Mouse (Mus musculus) kidney, embryonic 16.5 days (tissue): ENCODE results near the gene Tuba8. TPM values are rescaled to one million over a fixed set of nuclear protein-coding genes. Genes with fewer than 3 reads are reported as not detected.

Experiments used
- ATAC-seq: fragments of 200-750 bp; cut with Nextera tagmentation; 2 replicates; pipeline ENCODE4 v1.8.0; 2017; ENCODE audit warnings: moderate TSS enrichment; ENCODE audit not compliant: low FRiP score, low TSS enrichment
- H3K27ac ChIP-seq: fragments of 300-500 bp; sonication (generic); 2 replicates; pipeline ENCODE4 v1.5.1; 2014; ENCODE audit warnings: low read length
- H3K27me3 ChIP-seq: fragments of 300-500 bp; sonication (generic); 2 replicates; pipeline ENCODE4 v1.6.1; 2014; ENCODE audit warnings: low read length, control low read depth, mixed read lengths; ENCODE audit not compliant: insufficient read depth
- H3K36me3 ChIP-seq: fragments of 300-500 bp; sonication (generic); 2 replicates; pipeline ENCODE4 v1.6.1; 2014; ENCODE audit warnings: low read length, control low read depth, mixed read lengths; ENCODE audit not compliant: insufficient read depth
- H3K4me1 ChIP-seq: fragments of 300-500 bp; sonication (generic); 2 replicates; pipeline ENCODE4 v1.6.1; 2014; ENCODE audit warnings: low read length, control low read depth, mixed read lengths; ENCODE audit not compliant: insufficient read depth
- H3K4me2 ChIP-seq: fragments of 300-500 bp; sonication (generic); replicated peaks from 2 replicates; pipeline ENCODE4 v1.6.1; 2014; ENCODE audit warnings: low read depth, low read length
- H3K4me3 ChIP-seq: fragments of 300-500 bp; sonication (generic); 2 replicates; pipeline ENCODE4 v1.5.1; 2014; ENCODE audit warnings: mild to moderate bottlenecking, low read length
- H3K9ac ChIP-seq: fragments of 300-500 bp; sonication (generic); replicated peaks from 2 replicates; pipeline ENCODE4 v1.6.1; 2014; ENCODE audit warnings: low read length
- H3K9me3 ChIP-seq: fragments of 300-500 bp; sonication (generic); 2 replicates; pipeline ENCODE4 v1.6.1; 2016; ENCODE audit warnings: low read length, control low read depth
- WGBS: fragments of 180-500 bp; shearing (Covaris S2); extraction: QIAGEN DNeasy Blood & Tissue Kit; methylation state at CpG from one replicate; pipeline ENCODE4 v1.1.7; 2014; 5-methylcytosine and 5-hydroxymethylcytosine counted together
- polyA plus RNA-seq: library from polyadenylated mRNA; unstranded; fragments of >200 nt; fragmentation: Nextera tagmentation; extraction: Ambion mirVana; gene quantifications from 2 replicates; pipeline ENCODE4 v1.2.1, GENCODE M21; 2015

Gene Tuba8
- polyA plus RNA-seq, 1 experiment from 2014 or later: 0.75 TPM

DNA sequence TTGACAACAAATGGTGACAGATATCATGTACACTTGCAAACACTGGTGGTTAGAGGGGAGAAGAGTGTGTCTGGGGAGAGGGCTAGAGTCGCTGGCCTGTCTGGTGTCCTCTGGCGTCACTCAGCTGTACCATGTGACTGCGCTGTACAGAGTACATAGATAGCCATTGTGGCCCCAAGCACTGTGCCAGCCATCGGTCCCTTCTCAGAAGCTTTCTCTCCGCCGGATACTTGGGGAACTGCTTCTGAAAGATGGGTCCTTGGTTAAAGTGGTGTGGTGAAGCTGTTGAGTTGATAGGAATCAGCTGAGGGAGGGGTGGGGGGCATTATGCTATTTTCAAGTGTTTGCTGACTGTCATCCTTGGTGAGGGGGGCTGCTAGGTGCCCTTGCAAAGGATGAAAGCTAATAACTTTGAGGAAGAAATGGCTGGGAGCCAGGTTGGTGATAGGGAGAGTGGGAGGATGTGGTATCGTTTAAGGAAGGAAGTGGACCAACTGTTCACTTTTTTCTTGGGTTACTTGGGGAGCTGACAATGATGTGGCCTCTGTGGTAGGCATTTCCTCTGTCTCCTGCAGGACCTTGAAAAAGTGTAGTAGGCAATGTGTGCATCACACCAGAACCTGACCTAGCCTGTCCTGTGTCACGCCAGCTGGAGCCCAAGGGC is 4.3 kb downstream of the Tuba8 start:
- Histone ChIP-seq H3K27me3 (peaks cover 22% of the 10 kb centered on the region), H3K4me3 (no peak overlapping the region), H3K4me2 (no peak overlapping the region), H3K27ac (no peak overlapping the region), H3K36me3 (no peaks in the 10 kb centered on the region), H3K9me3 (no peaks in the 10 kb centered on the region), H3K4me1 (peaks cover 16% of the 10 kb centered on the region), H3K9ac (no peak overlapping the region)
- no peak for ATAC-seq
- 78% methylated on average over 8 of the region's 8 CpGs for WGBS

DNA sequence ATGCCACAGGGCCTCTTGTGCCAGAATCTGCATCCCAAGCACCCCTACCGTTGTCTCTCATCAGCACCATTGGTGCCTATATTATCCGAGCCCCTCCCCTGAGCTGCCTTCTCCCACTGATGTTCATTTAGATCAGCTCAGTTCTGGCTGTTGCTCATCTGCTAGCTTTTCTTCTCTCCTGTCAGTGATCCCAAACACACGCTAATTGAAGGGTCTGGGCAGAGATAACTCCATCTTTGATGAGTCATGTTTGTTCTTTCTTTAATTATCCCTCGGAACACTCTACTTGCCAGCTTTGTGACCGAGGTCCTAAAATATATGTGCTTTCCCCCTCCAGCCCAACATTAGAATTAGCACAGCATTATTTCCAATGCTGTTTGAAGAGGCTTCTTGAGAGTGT is 4.8 kb downstream of the Tuba8 start:
- Histone ChIP-seq H3K9ac (no peak overlapping the region), H3K9me3 (no peaks in the 10 kb centered on the region), H3K4me1 (peaks cover 13% of the 10 kb centered on the region), H3K36me3 (no peaks in the 10 kb centered on the region), H3K4me2 (no peak overlapping the region), H3K4me3 (no peak overlapping the region), H3K27me3 (peaks cover 17% of the 10 kb centered on the region), H3K27ac (no peak overlapping the region)
- ATAC-seq: no peak
- WGBS: 74% methylated on average over 5 of the region's 5 CpGs

DNA sequence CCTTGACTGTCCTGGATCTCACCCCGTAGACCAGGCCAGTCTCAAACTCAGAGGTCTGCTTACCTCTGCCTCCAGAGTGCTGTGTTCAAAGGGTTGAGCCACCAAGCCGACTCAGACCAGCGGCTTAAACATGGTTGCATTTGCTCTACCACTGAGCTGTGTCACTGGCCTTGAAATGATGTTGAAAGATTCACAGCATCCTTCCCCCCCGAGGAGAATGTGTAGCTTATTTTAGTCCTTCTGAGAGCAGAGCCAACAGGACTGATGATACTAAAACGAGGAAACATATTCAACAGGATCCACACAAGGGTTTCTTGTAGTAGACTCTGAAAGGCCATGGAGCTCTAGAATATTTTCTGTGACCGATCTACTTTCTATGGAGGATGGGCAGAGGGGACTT is 5.4 kb downstream of the Tuba8 start:
- Histone ChIP-seq H3K36me3 (no peaks in the 10 kb centered on the region), H3K4me2 (no peak overlapping the region), H3K27me3 (peaks cover 11% of the 10 kb centered on the region), H3K9me3 (no peaks in the 10 kb centered on the region), H3K27ac (no peak overlapping the region), H3K4me1 (peaks cover 8% of the 10 kb centered on the region), H3K4me3 (no peak overlapping the region), H3K9ac (no peak overlapping the region)
- ATAC-seq: no peak
- WGBS: 83% methylated on average over 6 of the region's 6 CpGs

- Histone ChIP-seq H3K27me3 (peaks cover 3% of the 10 kb centered on the region; the same call in 1 of the 2 replicates), H3K4me3 (no peak overlapping the region), H3K4me1 (no peaks in the 10 kb centered on the region; the same call in 1 of the 2 replicates), H3K4me2 (no peak overlapping the region), H3K9me3 (no peaks in the 10 kb centered on the region), H3K36me3 (no peaks in the 10 kb centered on the region), H3K9ac (no peak overlapping the region), H3K27ac (no peak overlapping the region)
- ATAC-seq: no peak
- WGBS: 78% methylated on average over 5 of the region's 5 CpGs
These were observed 6.2 kb downstream of the Tuba8 start for GRCm38 (mm10) chr6:121216589-121217255.

- WGBS: 83% methylated on average over 7 of the region's 7 CpGs
- no peak overlapping the region for H3K9ac ChIP-seq
- no peak overlapping the region for H3K27ac ChIP-seq
- no peak for ATAC-seq
- H3K9me3 ChIP-seq: no peaks in the 10 kb centered on the region
- no peaks in the 10 kb centered on the region for H3K36me3 ChIP-seq
- no peak overlapping the region for H3K4me2 ChIP-seq
- no peaks in the 10 kb centered on the region for H3K27me3 ChIP-seq
- no peaks in the 10 kb centered on the region for H3K4me1 ChIP-seq
- no peak overlapping the region for H3K4me3 ChIP-seq
These were observed 7.5 kb downstream of the Tuba8 start for GRCm38 (mm10) chr6:121218002-121218401.

GRCm38 (mm10) chr6:121219406-121219805 is 8.9 kb downstream of the Tuba8 start:
- H3K4me2 ChIP-seq: no peak overlapping the region
- H3K36me3 ChIP-seq: no peaks in the 10 kb centered on the region
- no peak overlapping the region for H3K4me3 ChIP-seq
- no peaks in the 10 kb centered on the region for H3K4me1 ChIP-seq
- no peaks in the 10 kb centered on the region for H3K27me3 ChIP-seq
- H3K27ac ChIP-seq: no peak overlapping the region
- no peak for ATAC-seq
- 84% methylated on average over 4 of the region's 4 CpGs for WGBS
- no peaks in the 10 kb centered on the region for H3K9me3 ChIP-seq
- no peak overlapping the region for H3K9ac ChIP-seq

DNA sequence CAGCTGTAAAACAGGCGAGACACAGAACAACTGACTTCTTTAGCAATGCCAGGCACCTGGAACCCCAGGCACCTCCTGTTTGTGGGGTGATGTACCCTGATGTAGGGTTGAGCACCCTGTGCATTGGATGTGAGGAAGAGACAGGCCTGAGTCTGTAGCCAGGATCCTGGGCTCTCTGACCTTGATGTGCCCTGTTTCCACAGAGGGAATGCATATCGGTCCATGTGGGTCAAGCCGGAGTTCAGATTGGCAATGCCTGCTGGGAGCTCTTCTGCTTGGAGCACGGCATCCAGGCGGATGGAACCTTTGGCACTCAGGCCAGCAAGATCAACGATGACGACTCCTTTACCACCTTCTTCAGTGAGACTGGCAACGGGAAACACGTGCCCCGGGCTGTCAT is 9.7 kb downstream of the Tuba8 start:
- WGBS: 90% methylated on average over 10 of the region's 10 CpGs
- H3K27me3 ChIP-seq: no peaks in the 10 kb centered on the region
- peaks cover 4% of the 10 kb centered on the region for H3K4me1 ChIP-seq
- no peaks in the 10 kb centered on the region for H3K36me3 ChIP-seq
- no peak for ATAC-seq
- H3K9me3 ChIP-seq: no peaks in the 10 kb centered on the region
- H3K27ac ChIP-seq: no peak overlapping the region
- no peak overlapping the region for H3K4me2 ChIP-seq
- H3K4me3 ChIP-seq: no peak overlapping the region
- H3K9ac ChIP-seq: no peak overlapping the region

DNA sequence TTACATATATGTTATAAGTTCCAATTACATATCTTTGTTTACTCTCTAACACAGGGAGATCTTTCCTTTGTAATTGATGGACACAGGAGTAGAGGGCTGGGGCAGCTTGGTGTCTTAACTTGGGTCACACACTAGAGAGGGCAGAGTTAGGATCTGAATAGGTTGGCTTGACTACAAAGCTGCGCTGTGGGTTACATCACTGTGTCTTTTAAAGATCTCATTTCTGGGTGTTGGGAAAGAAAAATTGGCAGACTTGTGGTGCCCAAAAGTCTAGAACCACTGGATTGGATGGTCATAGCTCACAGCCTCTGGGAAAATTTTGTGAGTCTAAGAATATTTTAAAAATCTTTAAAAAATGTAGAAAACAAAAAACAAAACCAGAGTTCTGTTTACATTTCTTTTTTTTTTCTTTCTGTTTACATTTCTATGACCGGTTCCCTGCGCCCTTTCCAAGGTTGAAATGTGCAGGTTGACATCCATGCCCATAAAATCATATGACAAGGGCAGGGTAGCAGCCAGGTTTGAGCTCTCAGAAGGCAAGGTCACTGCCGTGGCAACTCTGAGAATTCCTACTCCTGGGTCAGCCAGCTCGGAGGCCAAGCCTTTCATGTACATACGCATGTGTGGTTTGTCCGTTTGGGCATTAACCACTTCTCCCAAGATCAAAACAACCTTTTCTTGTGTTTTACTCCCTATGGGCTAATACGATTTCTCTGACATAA is 11.5 kb downstream of the Tuba8 start:
- ATAC-seq: no peak
- no peak overlapping the region for H3K27ac ChIP-seq

GRCm38 (mm10) chr6:121223001-121223400 is 12.5 kb downstream of the Tuba8 start:
- Histone ChIP-seq H3K36me3 (no peaks in the 10 kb centered on the region), H3K4me2 (no peak overlapping the region), H3K9me3 (no peaks in the 10 kb centered on the region), H3K27ac (no peak overlapping the region), H3K4me3 (no peak overlapping the region), H3K4me1 (peaks cover 9% of the 10 kb centered on the region), H3K27me3 (no peaks in the 10 kb centered on the region), H3K9ac (no peak overlapping the region)
- 92% methylated on average over 14 of the region's 14 CpGs for WGBS
- ATAC-seq: no peak

More for the DNA sequence above, 11.5 kb downstream of the Tuba8 start:
- no peak overlapping the region for H3K4me2 ChIP-seq
- no peaks in the 10 kb centered on the region for H3K36me3 ChIP-seq
- H3K27me3 ChIP-seq: no peaks in the 10 kb centered on the region
- H3K4me1 ChIP-seq: peaks cover 9% of the 10 kb centered on the region
- H3K9ac ChIP-seq: no peak overlapping the region
- no peak overlapping the region for H3K4me3 ChIP-seq
- H3K9me3 ChIP-seq: no peaks in the 10 kb centered on the region
- WGBS: 67% methylated on average over 8 of the region's 8 CpGs

DNA sequence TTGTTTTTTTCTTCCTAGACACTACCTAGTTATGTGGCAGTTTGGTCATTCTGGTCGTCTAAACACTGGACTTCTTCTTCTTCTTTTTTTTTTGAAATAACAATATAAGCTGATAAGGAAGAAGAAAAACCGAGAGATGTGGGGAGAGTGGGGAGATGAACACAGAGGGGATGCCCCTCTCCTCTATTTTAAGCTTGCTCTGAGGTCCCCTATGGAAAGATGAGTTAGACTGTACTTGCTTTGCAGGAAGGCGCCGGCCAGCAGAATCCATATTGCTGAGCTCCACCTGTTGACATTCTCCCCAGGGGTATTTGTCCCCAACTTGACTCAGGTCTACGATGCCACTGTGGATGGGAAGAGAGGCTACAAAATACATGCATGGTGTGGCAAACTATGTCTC is 13.6 kb downstream of the Tuba8 start:
- H3K9me3 ChIP-seq: no peaks in the 10 kb centered on the region
- ATAC-seq: no peak
- WGBS: 75% methylated on average over 5 of the region's 5 CpGs
- H3K4me3 ChIP-seq: no peak overlapping the region
- peaks cover 9% of the 10 kb centered on the region for H3K4me1 ChIP-seq
- no peaks in the 10 kb centered on the region for H3K36me3 ChIP-seq
- H3K27ac ChIP-seq: no peak overlapping the region
- H3K9ac ChIP-seq: no peak overlapping the region
- no peak overlapping the region for H3K4me2 ChIP-seq
- no peaks in the 10 kb centered on the region for H3K27me3 ChIP-seq
